Mouse (Mus musculus) CH12.LX (cell line): Measurements from ENCODE around the gene Trappc10.

ENCODE experiments used
- CHD2 ChIP-seq: IDR thresholded peaks from 2 replicates; pipeline ENCODE4 v1.6.1; 2011; ENCODE audit warnings: low read length, improper control_type of control experiment
- CTCF ChIP-seq, 2 experiments: IDR thresholded peaks in 1 of 2; conservative IDR thresholded peaks in 1 of 2; 2 replicates each; pipeline ENCODE4 v1.5.1; 2011 to 2012; ENCODE audit warnings: low read depth in 2 of 2, low read length in 2 of 2, improper control_type of control experiment in 1 of 2, inconsistent platforms in 1 of 2, mild to moderate bottlenecking in 1 of 2, moderate library complexity in 1 of 2
- EP300 ChIP-seq: IDR thresholded peaks from 2 replicates; pipeline ENCODE4 v1.6.1; 2011; ENCODE audit warnings: low read length, improper control_type of control experiment
- JUND ChIP-seq: conservative IDR thresholded peaks from 2 replicates; pipeline ENCODE4 v1.6.1; 2011; ENCODE audit warnings: low read depth, low read length, improper control_type of control experiment
- MAZ ChIP-seq: IDR thresholded peaks from 2 replicates; pipeline ENCODE4 v1.6.1; 2012; ENCODE audit warnings: low read depth, mild to moderate bottlenecking, inconsistent platforms, low read length, improper control_type of control experiment, moderate library complexity
- MXI1 ChIP-seq: IDR thresholded peaks from 2 replicates; pipeline ENCODE4 v1.6.1; 2011; ENCODE audit warnings: mild to moderate bottlenecking, low read depth, low read length, improper control_type of control experiment
- RAD21 ChIP-seq: IDR thresholded peaks from 2 replicates; pipeline ENCODE4 v1.6.1; 2011; ENCODE audit warnings: low read depth, mild to moderate bottlenecking, low read length, improper control_type of control experiment, moderate library complexity
- TBP ChIP-seq: conservative IDR thresholded peaks from 2 replicates; pipeline ENCODE4 v1.6.1; 2011; ENCODE audit warnings: low read depth, low read length, improper control_type of control experiment
- USF1 ChIP-seq: IDR thresholded peaks from 2 replicates; pipeline ENCODE4 v1.6.1; 2014; ENCODE audit warnings: low read depth, mild to moderate bottlenecking, inconsistent platforms, low read length, improper control_type of control experiment
- ZC3H11A ChIP-seq: IDR thresholded peaks from 2 replicates; pipeline ENCODE4 v1.6.1; 2012; ENCODE audit warnings: low read depth, mild to moderate bottlenecking, inconsistent platforms, low read length, improper control_type of control experiment

DNA sequence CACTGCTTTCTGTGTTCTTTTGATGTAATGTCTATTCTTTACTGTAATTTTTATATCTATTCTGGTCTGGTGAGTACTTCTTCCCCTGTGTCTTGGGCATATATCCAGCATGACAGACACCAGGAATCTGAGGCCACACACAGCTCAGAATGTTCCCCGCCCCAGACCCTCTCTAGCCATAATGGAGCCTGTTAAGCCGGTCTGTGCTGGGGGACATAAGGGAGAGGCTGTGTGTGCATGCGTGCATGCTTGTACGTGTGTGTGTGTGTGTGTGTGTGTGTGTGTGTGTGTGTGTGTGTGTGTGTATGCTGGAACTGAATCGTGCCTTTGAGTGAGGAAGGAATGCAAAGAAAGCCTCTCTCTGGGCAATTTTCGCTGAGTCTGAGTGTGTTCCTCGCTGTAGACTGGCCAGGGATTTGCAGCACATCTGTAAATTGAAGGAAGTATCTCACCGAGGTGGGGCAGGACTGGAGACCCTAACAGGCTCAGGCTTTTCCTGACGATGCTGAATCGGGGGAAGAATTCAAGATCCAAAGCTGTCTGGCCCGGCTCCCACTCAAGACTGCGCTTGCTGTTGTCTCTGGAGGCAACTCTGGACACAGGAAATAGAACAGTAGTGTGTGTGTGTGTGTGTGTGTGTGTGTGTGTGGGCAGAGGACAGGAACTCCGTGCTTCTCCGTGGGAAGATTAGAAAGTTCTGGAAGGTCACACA lies 105.5 kb downstream of the Trappc10 start:
- no peak for TF ChIP-seq ZC3H11A
- no peak for TF ChIP-seq MAZ
- TF ChIP-seq CHD2 = no peak
- no peak for TF ChIP-seq USF1
- TF ChIP-seq EP300 = no peak
- TF ChIP-seq JUND = no peak
- TF ChIP-seq CTCF (conservative IDR thresholded peaks at IDR 0.05 in 1 of 2, IDR thresholded peaks at IDR 0.05 in 1 of 2; ENCODE audit: low read depth in 2 of 2, low read length in 2 of 2) = no peak
- no peak for TF ChIP-seq MXI1
- TF ChIP-seq RAD21 = no peak
- no peak for TF ChIP-seq TBP
